Mouse (Mus musculus) heart, postnatal 0 days (tissue): Measurements from ENCODE around the gene Ccdc34.

Experiments
- CTCF ChIP-seq: IDR thresholded peaks from 2 replicates; pipeline ENCODE4 v1.5.1; 2016; ENCODE audit warnings: antibody characterized with exemption, control low read depth, low read depth
- EP300 ChIP-seq: IDR thresholded peaks from 2 replicates; pipeline ENCODE4 v1.6.1; 2016; ENCODE audit warnings: antibody characterized with exemption, low read depth

- no peak for TF ChIP-seq CTCF
- no peak for TF ChIP-seq EP300
These were observed 159.8 kb downstream of the Ccdc34 start for GRCm38 (mm10) chr2:110177406-110177805.
